Mouse (Mus musculus) bone marrow, adult 2 months (tissue): ENCODE results near the gene Serinc5.

Experiments
- CTCF ChIP-seq: fragments of 200-500 bp; IDR thresholded peaks from 2 replicates; pipeline ENCODE4 v1.5.1; 2011; ENCODE audit warnings: low read length, control low read depth; ENCODE audit not compliant: control insufficient read depth, insufficient read depth
- POLR2A ChIP-seq: fragments of 200-500 bp; IDR thresholded peaks from 2 replicates; pipeline ENCODE4 v1.6.1; 2011; ENCODE audit warnings: low read depth, mild to moderate bottlenecking, control low read depth, low read length, borderline replicate concordance; ENCODE audit not compliant: control insufficient read depth

GRCm38 (mm10) chr13:92647695-92648094 is 36.8 kb downstream of the Serinc5 start:
- TF ChIP-seq CTCF = no peak
- no peak for TF ChIP-seq POLR2A
